Mouse (Mus musculus): Measurements from ENCODE around the gene Lclat1.

DNA sequence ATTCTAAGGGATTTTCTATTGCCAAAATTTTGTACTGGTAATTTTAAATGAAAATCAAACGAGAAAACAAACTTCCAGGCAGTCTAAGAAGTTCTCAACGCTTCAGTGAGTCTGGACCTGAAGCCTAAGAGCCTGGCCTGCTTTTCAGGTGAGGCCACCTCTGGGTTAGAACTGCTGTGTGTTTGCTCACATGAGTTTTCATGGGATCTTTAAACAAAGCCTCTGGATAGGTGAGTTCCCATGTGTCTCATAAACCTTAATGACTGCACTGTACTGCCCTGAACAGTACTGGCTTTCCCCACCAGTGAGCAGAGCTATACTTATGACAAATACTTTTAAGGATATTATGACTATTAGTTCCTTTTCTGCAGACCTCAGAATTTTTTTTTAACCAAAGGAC lies 40.8 kb downstream of the Lclat1 start:
- TF ChIP-seq CTCF (IDR thresholded peaks at IDR 0.05; ENCODE audit: control insufficient read depth, insufficient read depth, insufficient read length) (no peak), CEBPB (IDR thresholded peaks at IDR 0.05; ENCODE audit: low read depth) (no peak), MAX (IDR thresholded peaks at IDR 0.05) (no peak), MYOD1 (IDR thresholded peaks at IDR 0.05; ENCODE audit: control insufficient read depth, insufficient read length, low read depth) (no peak), USF1 (IDR thresholded peaks at IDR 0.05; ENCODE audit: low read depth) (no peak)

Data from C2C12 (cell line).